Mouse (Mus musculus): ENCODE measurements around the gene Clns1a. TPM values are rescaled to one million over a fixed set of nuclear protein-coding genes. Genes with fewer than 3 reads are reported as not detected.

Clns1a gene
- total RNA-seq, 2 experiments from 2014 or later: 27.3 to 31.3 TPM

DNA sequence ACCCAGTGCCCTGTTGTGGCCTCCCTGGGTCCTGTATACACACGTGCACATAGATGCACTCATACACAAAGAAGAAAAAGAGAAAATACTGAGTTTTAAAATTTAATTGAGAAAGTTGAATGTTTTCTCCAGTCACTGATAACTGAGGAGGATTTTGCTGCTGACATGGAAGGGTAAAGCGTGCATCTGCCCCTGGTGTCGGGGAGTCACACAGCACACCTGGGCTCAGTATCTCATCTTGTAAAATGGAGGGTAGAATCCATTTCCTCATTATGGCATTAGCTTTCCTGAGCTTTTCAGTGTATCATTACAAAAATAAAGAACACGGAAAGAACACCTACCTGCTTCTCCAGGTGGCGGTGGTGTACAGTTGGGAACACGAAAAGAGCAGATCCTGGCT, 29.0 kb downstream of the Clns1a start:
- intact Hi-C loops (cut with DNase I): no loop called here
- no peak for DNase-seq

GRCm38 (mm10) chr7:97726080-97726479, 29.6 kb downstream of the Clns1a start:
- DNase-seq: no peak
- intact Hi-C loops (cut with DNase I): no loop called here

- no peak for DNase-seq
- intact Hi-C loops (cut with DNase I): no loop called here
Observed at GRCm38 (mm10) chr7:97726778-97727177, 30.3 kb downstream of the Clns1a start.

DNA sequence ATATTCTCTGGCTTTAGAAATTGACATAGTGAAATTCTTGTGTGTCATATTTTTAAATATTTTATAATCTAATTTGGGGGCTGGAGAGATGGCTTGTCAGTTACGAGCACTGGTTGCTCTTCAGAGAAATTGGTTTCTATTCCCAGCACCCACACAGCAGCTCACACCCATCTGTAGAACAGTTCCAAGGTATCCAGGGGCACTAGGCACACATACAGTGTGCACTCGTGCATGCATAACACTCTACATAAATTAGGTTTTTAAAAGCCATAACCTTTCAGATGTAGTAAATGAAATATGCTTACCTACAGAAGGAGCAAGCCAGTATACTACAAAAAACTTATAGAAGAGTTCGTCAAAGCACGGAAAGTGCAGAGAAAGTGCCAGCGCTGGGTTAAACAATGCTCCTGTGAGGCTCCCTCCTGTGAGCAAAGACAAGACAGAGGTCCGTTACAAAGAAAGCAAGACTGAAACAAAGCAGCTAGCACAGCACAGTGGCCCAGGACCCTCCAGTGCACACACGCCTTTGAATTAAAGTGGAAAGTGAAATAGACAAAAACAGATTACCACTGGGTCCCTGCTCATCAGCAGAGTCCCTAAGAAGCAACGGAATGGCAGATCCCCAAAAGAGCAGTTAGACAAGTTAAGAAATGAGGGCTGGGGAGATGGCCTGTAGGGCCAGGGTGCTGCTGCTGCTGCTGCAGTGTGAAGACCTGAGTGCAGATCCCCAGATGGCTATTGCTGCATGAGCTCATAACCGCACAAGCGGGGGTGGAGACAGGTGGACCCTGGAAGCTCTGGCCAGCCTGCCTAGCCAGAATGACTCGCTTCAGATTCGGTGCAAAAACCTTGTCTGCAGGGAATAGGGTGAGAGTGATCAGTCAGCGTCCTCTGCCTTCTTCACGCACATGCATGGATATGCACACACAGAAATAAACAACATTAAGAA, 32.5 kb downstream of the Clns1a start:
- DNase-seq: no peak
- intact Hi-C loops (cut with DNase I): no loop called here

DNA sequence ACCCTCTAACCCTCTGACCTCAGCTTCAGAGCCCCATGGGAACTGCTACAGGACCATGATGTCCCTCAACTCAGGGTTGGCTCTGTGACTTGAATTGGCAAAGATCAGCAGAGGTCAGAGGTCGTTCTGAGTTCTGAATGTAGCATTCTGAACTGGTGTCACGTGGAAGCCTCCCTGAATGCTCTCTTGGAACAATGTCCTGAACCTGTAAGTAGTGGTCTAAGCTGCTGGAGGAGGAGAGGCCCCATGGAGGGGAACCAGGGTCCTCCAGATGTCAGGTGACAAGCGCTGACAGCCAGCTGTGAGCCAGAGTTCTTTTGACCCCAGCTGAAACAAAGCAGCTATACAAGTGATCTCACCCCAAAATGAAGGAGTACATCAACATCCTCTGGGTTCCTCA, 34.0 kb downstream of the Clns1a start:
- no peak for DNase-seq
- intact Hi-C loops (cut with DNase I): no loop called here

GRCm38 (mm10) chr7:97733606-97734005, 37.2 kb downstream of the Clns1a start:
- no peak for DNase-seq
- intact Hi-C loops (cut with DNase I): no loop called here

DNA sequence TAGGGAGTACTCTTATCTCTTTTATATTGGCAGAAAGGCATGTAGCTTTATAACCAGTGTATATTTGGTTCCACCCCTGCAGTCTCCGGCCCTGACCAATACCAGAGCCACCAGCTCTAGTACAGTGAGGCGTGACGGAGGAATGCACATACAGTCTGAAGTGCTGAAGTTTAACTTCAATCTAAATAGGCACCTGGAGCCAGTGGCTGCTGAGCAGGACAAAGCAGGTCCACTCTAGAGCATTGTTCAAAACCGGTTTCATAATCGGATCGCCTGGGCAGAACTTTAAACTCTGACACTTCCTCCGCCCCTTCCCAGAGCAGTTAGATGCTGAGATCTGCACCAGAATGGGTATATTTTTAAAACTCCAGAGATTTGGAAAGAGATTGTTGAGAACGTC, 38.6 kb downstream of the Clns1a start:
- intact Hi-C loops (cut with DNase I): no loop called here
- no peak for DNase-seq

- DNase-seq: no peak
- intact Hi-C loops (cut with DNase I): no loop called here
Observed at GRCm38 (mm10) chr7:97735886-97736420, 39.5 kb downstream of the Clns1a start.

- DNase-seq: no peak
- intact Hi-C loops (cut with DNase I): no loop called here
Observed at GRCm38 (mm10) chr7:97737256-97737637, 40.8 kb downstream of the Clns1a start.

DNA sequence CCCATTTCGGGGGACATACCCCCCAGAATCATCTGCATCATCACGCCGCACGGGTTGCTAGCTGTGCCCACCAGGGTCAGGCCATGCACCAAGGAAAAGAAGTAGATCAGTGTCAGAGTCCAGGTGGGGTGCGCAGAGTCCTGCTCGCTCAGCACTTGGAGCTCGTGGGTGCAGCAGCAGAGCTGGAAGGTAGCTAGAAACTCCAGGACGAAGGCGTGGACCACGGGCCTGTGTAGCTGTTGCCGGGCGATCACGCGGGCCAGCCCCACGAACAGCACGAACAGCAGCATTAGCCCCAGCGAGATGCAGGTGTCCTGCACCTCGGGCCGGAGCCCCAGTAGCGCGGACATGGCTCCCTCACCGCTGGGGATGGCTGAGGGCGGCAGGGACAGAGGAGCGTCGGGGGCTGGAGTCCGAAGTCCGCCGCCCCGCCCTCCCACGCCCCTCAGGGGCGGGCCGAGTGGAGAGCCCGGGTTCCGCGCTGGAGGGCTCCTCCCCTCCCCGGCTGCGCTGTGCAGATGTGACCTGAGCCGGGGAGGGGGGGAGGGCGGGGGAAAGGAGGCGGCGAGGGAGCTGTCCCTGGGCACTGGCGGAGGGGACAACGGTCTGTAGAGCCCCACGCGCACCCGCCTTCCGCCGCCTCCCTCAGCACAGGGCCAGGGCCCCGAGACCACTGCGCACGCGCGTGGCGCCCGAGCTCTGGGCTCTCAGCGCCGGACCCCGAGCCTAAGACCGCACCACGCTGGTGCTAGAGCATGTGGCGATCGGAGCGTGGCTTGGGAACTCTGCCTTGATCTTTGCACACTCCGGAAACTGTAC, 41.4 kb downstream of the Clns1a start, which contains the start of gene Aqp11:
Aqp11 (minus strand) TSS at position 652 of the 819 bp plus-strand sequence.
- peak; percentile 80 to 82 for DNase-seq
- intact Hi-C loops (cut with DNase I): no loop called here

- DNase-seq: no peak
- intact Hi-C loops (cut with DNase I): loop anchor here (5.0 to 10.0 kb wide), 2 partner anchors 346 to 384 kb away; no protein-coding TSS in a partner anchor
Observed at GRCm38 (mm10) chr7:97740948-97741347, 44.5 kb downstream of the Clns1a start.

DNA sequence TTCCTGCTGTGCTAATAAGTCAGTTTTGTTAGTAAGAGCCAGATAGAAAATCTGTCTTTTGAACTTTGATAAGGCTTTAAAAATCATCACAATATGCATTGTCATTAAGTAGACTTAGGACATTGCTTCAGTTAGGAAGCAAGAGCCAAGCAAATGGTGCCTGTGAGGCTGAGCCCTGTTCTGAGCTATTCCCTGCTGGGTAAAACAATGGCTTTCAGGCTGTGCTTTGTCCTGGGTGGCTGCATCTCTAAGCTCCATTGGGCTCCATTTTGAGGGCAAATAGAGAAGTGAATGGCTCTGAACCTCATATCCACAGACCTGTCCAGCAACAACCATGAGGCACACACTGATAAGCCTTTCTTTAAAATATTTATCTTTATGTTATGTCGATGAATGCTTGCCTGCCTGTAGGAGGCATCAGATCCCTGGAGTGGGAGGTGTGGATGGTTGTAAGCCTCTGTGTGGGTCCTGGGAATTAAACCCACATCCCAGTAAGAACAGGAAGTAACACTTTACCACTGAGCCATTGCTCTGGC, 45.4 kb downstream of the Clns1a start:
- no peak for DNase-seq
- intact Hi-C loops (cut with DNase I): loop anchor here (5.0 to 10.0 kb wide), 2 partner anchors 345 to 383 kb away; no protein-coding TSS in a partner anchor

GRCm38 (mm10) chr7:97745299-97745698, 48.9 kb downstream of the Clns1a start:
- intact Hi-C loops (cut with DNase I): loop anchor here (5.0 to 10.0 kb wide), 2 partner anchors 97 to 380 kb away; no protein-coding TSS in a partner anchor
- peak; percentile 40 to 46 for DNase-seq

DNA sequence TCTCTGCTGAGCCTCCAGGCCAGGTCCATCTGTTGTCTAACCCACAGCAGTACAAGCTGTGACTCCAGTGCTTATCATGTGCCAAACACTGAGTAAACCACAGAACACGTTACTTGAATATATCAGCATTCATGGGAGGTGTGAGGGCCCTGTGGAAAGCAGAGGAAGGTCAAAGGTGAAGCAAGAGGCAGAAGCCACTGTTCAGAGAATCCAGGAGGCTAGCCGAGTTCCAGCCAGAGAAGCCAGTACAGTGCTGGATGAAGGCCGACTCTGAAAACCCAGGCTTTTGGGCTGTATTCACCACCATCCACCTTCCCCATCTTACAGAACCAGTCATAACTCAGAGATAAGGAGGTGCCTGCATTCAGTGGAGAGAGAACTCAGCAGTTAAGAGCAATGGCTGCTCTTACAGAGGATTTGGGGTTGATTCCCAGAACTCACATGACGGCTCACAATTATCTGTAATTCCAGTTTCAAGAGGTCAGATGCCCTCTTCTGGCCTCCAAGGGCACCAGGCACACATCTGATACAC, 50.8 kb downstream of the Clns1a start:
- DNase-seq: no peak
- intact Hi-C loops (cut with DNase I): loop anchor here (2.0 to 10.0 kb wide), 3 partner anchors 95 to 378 kb away; no protein-coding TSS in a partner anchor

DNA sequence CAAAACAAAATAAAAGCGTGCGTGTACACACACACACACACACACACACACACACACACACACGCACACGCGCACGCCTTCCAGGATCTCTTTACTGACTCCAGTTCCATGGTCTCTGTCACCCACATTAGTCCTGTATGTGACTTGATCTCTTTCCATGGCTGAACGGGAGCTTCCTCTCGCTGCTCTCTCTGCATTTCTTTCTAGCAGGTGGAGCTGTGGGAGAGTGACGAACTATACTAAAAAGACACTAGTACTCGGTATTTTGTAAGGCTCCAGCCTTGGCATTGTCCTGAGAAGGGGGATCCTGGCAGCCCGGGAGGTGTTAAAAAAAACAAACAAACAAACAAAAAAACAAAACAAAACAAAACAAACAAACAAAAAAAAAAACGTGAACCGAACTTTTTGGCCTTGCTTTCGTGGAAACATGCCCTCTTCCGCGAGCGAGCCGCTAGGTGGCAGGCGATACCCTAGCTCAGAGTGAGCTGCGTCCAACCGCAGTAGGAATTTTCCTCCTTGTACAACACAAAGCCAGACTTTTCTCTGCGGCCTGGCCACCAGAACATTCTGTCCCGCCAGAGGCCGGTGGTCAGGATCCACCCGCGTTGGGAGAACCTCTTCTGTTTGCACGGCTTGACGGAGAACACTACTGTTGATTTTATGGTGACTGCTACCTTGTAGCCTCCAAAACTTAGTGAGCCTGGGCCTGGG, 51.5 kb downstream of the Clns1a start:
- intact Hi-C loops (cut with DNase I): loop anchor here (2.0 to 10.0 kb wide), 3 partner anchors 94 to 377 kb away; no protein-coding TSS in a partner anchor
- peak; percentile 77 to 84 for DNase-seq

DNA sequence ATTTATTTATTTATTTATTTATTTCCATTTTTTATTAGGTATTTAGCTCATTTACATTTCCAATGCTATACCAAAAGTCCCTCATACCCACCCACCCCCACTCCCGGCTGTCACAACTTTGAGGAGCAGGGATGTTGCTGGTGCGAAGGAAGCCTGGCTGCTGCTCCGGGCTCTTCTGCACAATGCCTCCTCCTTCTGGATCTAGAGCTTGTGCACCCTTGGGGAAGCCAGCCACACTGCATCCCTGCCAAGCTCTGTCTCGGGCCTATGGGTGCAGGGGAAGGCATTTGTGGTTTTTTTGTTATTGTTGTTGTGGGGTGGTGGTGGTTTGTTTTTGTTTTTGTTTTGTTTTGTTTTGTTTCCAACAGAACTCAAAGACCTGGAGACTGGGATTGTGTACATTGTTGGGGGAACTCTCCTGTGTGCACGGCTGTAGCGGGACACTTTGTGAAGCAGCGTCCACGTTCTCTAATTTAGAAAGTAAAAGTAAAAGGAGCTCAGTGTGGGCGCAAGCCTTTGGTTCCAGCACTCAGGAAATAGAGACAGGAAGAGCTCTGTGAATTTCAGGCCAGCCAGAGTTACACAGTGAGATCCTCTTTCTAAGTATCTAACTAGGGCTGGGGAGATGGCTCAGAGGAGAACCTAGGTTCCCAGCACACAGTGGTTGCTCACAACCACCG, 52.2 kb downstream of the Clns1a start:
- intact Hi-C loops (cut with DNase I): loop anchor here (5.0 to 10.0 kb wide), 2 partner anchors 94 to 376 kb away; no protein-coding TSS in a partner anchor

DNA sequence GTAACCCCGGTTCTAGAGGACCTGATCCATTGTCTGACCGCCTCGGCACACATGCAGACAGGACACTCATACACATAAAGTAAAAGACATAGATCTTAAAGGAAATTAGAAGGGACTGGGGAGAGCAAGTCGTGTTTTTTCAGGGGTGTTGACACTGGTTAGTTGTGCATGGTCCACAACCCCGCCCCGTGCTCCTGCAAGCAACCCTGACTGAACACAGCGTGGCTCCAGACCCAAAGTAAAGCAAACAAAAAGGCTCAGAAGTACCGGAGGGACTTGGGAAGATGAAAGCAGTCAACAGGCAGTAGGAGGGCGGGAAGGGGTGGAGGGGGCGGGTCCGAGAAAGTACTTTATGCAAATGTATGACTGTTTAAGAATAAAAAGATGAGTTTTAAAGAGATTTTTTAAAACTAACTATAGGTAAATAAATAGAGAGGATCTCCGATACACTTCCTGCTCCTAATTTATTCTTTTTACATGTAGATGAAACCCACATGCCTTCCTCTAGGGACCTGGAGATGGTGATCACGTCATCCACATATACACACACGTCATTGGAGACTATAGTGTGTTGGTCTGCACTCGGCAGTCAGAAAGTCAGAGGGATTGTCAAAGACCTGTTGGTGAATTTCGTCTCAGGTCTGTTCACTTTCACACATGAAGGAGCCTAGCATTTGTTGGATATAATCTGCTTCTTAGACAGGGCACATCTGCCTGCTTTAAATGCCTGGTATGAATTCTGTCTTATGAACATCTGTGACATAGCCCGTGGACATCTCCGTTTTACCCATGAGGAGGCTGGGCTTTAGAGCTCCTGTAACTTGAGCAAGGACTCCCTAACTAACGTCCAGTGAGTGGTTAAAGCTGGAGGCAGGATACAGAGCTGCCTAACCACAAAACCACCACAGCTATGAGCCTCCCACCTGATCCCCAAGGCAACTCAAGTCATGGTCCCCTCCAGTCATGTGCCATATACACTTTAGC, 53.1 kb downstream of the Clns1a start:
- intact Hi-C loops (cut with DNase I): loop anchor here (5.0 to 10.0 kb wide), 2 partner anchors 93 to 375 kb away; no protein-coding TSS in a partner anchor
- no peak for DNase-seq

More for the DNA sequence above, 52.2 kb downstream of the Clns1a start:
- no peak for DNase-seq
